In the genomic region with DNA sequence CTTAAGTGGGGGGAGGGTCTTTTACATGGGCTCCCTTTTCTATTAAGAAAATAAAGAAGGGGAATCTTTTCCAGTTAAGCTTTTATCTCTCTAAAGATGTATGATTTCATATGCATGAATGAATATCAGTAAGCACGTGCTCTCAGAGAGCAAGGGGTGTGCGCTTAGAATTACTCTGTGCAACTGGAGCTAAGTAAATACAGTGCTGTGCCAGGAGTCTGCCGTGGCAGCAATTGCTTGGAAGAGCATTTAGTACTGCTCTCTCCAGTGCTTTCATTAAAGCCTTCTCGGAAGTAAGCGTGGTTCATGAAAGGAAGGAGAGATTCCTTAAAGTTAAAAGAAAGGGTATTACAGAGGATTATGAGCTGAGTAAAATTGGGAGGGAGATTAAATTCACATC, we compare ENCODE assay signal across 26 mouse cellular contexts. TPM values are rescaled to one million over a fixed set of nuclear protein-coding genes. Genes with fewer than 3 reads are reported as not detected.
A peak's percentile ranks its signal among the peaks of the same experiment; 100 is the strongest.
DNase-seq lines count a peak whose midpoint lies in the region; ATAC-seq and TF ChIP-seq lines count a peak whose summit lies in the region.
"Had no signal": no experiment of that assay in that cellular context is flagged by ENCODE, and none has a peak within 500 bp of the region (broad histone marks: within the 10 kb centered on the region; RNA-seq: fewer than 3 reads in every experiment).

No protein-coding gene starts in this region.

- no peaks in the 10 kb centered on the region for H3K36me3 ChIP-seq in forebrain, embryonic 14.5 days (ENCODE audit: control insufficient read depth, insufficient read depth, low read length)
- no peaks in the 10 kb centered on the region for H3K36me3 ChIP-seq in forebrain, embryonic 11.5 days (ENCODE audit: control insufficient read depth, insufficient read depth, low read length)
- H3K36me3 ChIP-seq in lung, embryonic 16.5 days (ENCODE audit: control insufficient read depth, insufficient read depth, low read length), result no peaks in the 10 kb centered on the region
- H3K36me3 ChIP-seq in forebrain, embryonic 16.5 days (ENCODE audit: control insufficient read depth, insufficient read depth), result no peaks in the 10 kb centered on the region
- H3K36me3 ChIP-seq in stomach, postnatal 0 days (ENCODE audit: control insufficient read depth, insufficient read depth, low read length), result no peaks in the 10 kb centered on the region
- H3K36me3 ChIP-seq in thymus, adult 2 months (ENCODE audit: control insufficient read depth, insufficient read depth, low read length), result no peaks in the 10 kb centered on the region
- H3K36me3 ChIP-seq: embryonic facial prominence, embryonic 12.5 days; heart, embryonic 15.5 days; hindbrain, embryonic 15.5 days; intestine, embryonic 15.5 days; limb, embryonic 13.5 days; liver, embryonic 13.5 days; lung, embryonic 15.5 days; neural tube, embryonic 15.5 days; stomach, embryonic 15.5 days had no signal

- no peak overlapping the region for H3K4me3 ChIP-seq in forebrain, embryonic 14.5 days (ENCODE audit: low read depth, low read length)
- no peak overlapping the region for H3K4me3 ChIP-seq in forebrain, embryonic 11.5 days (ENCODE audit: low read depth, low read length)
- no peak overlapping the region for H3K4me3 ChIP-seq in lung, embryonic 16.5 days (ENCODE audit: low read length)
- H3K4me3 ChIP-seq in forebrain, embryonic 16.5 days (replicated peaks; ENCODE audit: low read length), result no peak overlapping the region
- no peak overlapping the region for H3K4me3 ChIP-seq in stomach, postnatal 0 days (ENCODE audit: low read depth, low read length)
- H3K4me3 ChIP-seq in thymus, adult 2 months (ENCODE audit: control insufficient read depth, insufficient read depth, low read length), result no peak overlapping the region
- H3K4me3 ChIP-seq: embryonic facial prominence, embryonic 12.5 days; erythroblast, embryonic 14.5 days; gastrocnemius, adult 2 months; heart, embryonic 15.5 days; hindbrain, embryonic 15.5 days; intestine, embryonic 15.5 days; limb, embryonic 13.5 days; liver, embryonic 13.5 days; lung, embryonic 15.5 days; neural tube, embryonic 15.5 days; stomach, embryonic 15.5 days had no signal

- TF ChIP-seq CTCF in stomach, postnatal 0 days (IDR thresholded peaks at IDR 0.05; ENCODE audit: low read depth), result no peak
- TF ChIP-seq CTCF in thymus, adult 2 months (IDR thresholded peaks at IDR 0.05; ENCODE audit: borderline replicate concordance, control insufficient read depth, extremely low read depth, insufficient read depth, low read length, poor library complexity), result no peak

- no peak overlapping the region for H3K9ac ChIP-seq in forebrain, embryonic 14.5 days (ENCODE audit: low read length)
- no peak overlapping the region for H3K9ac ChIP-seq in forebrain, embryonic 11.5 days (ENCODE audit: low read length)
- no peak overlapping the region for H3K9ac ChIP-seq in lung, embryonic 16.5 days (ENCODE audit: low read length)
- no peak overlapping the region for H3K9ac ChIP-seq in forebrain, embryonic 16.5 days (replicated peaks; ENCODE audit: low read depth, low read length)
- H3K9ac ChIP-seq in stomach, postnatal 0 days (ENCODE audit: low read length), result no peak overlapping the region
- H3K9ac ChIP-seq: embryonic facial prominence, embryonic 12.5 days; heart, embryonic 15.5 days; hindbrain, embryonic 15.5 days; intestine, embryonic 15.5 days; limb, embryonic 13.5 days; liver, embryonic 13.5 days; lung, embryonic 15.5 days; neural tube, embryonic 15.5 days; stomach, embryonic 15.5 days had no signal

- H3K4me1 ChIP-seq in forebrain, embryonic 14.5 days (ENCODE audit: control insufficient read depth, insufficient read depth, low read length), result peaks cover 13% of the 10 kb centered on the region; the same call in 1 of the 2 replicates
- 0 out of 2 replicates have a peak, but pooled peaks cover 2% of the 10 kb centered on the region for H3K4me1 ChIP-seq in forebrain, embryonic 11.5 days (replicated peaks; ENCODE audit: control insufficient read depth, insufficient read depth, low read length)
- H3K4me1 ChIP-seq in lung, embryonic 16.5 days (replicated peaks; ENCODE audit: control insufficient read depth, insufficient read depth, low read length), result no peaks in the 10 kb centered on the region
- H3K4me1 ChIP-seq in forebrain, embryonic 16.5 days (replicated peaks; ENCODE audit: control insufficient read depth, insufficient read depth, low read length), result peaks cover 4% of the 10 kb centered on the region
- H3K4me1 ChIP-seq in stomach, postnatal 0 days (replicated peaks; ENCODE audit: control insufficient read depth, insufficient read depth), result no peaks in the 10 kb centered on the region
- no peaks in the 10 kb centered on the region; the same call in 1 of the 2 replicates for H3K4me1 ChIP-seq in thymus, adult 2 months (replicated peaks; ENCODE audit: control insufficient read depth, insufficient read depth, low read length)
- H3K4me1 ChIP-seq: heart, embryonic 15.5 days; intestine, embryonic 15.5 days; liver, embryonic 13.5 days; neural tube, embryonic 15.5 days; stomach, embryonic 15.5 days had no signal

- H3K4me2 ChIP-seq in forebrain, embryonic 14.5 days (ENCODE audit: low read length), result no peak overlapping the region
- no peak overlapping the region for H3K4me2 ChIP-seq in forebrain, embryonic 11.5 days (ENCODE audit: low read depth, low read length, severe bottlenecking)
- no peak overlapping the region for H3K4me2 ChIP-seq in lung, embryonic 16.5 days (ENCODE audit: low read depth, low read length)
- H3K4me2 ChIP-seq in forebrain, embryonic 16.5 days (ENCODE audit: low read length), result no peak overlapping the region
- no peak overlapping the region for H3K4me2 ChIP-seq in stomach, postnatal 0 days (replicated peaks; ENCODE audit: low read depth)
- H3K4me2 ChIP-seq: embryonic facial prominence, embryonic 12.5 days; heart, embryonic 15.5 days; hindbrain, embryonic 15.5 days; intestine, embryonic 15.5 days; limb, embryonic 13.5 days; liver, embryonic 13.5 days; lung, embryonic 15.5 days; neural tube, embryonic 15.5 days; stomach, embryonic 15.5 days had no signal

- no peak for TF ChIP-seq EP300 in stomach, postnatal 0 days (optimal IDR thresholded peaks at IDR 0.05)

- peak; percentile 71 for DNase-seq in forebrain, embryonic 14.5 days (ENCODE audit: low spot score)
- no peak for DNase-seq in forebrain, embryonic 11.5 days (ENCODE audit: low spot score)
- DNase-seq in lung, postnatal 14 days, result no peak
- peak; percentile 34 for DNase-seq in stomach, postnatal 0 days (ENCODE audit: low spot score)
- no peak for DNase-seq in thymus, adult 2 months
- DNase-seq: adrenal gland, postnatal 36 days; cerebellum, adult 11-12 months; cerebellum, postnatal 10 days; gastrocnemius, adult 2 months; heart, postnatal 4 days; kidney, postnatal 4 days; liver, embryonic 13.5 days; right cerebral cortex, adult 18-20 months; right cerebral cortex, postnatal 4 days had no signal

- no peak overlapping the region for H3K27ac ChIP-seq in forebrain, embryonic 14.5 days (ENCODE audit: low read depth, low read length)
- H3K27ac ChIP-seq in forebrain, embryonic 11.5 days (ENCODE audit: low read depth, low read length), result no peak overlapping the region
- H3K27ac ChIP-seq in lung, embryonic 16.5 days (ENCODE audit: low read length), result no peak overlapping the region
- H3K27ac ChIP-seq in forebrain, embryonic 16.5 days (ENCODE audit: low read length), result no peak overlapping the region
- no peak overlapping the region for H3K27ac ChIP-seq in stomach, postnatal 0 days (replicated peaks)
- no peak overlapping the region for H3K27ac ChIP-seq in thymus, adult 2 months (ENCODE audit: control insufficient read depth, insufficient read depth, low read length)
- H3K27ac ChIP-seq: embryonic facial prominence, embryonic 12.5 days; gastrocnemius, adult 2 months; heart, embryonic 15.5 days; hindbrain, embryonic 15.5 days; intestine, embryonic 15.5 days; limb, embryonic 13.5 days; liver, embryonic 13.5 days; lung, embryonic 15.5 days; neural tube, embryonic 15.5 days; stomach, embryonic 15.5 days had no signal

- H3K27me3 ChIP-seq in forebrain, embryonic 14.5 days (replicated peaks; ENCODE audit: control insufficient read depth, insufficient read depth, low read length), result no peaks in the 10 kb centered on the region
- no peaks in the 10 kb centered on the region for H3K27me3 ChIP-seq in forebrain, embryonic 11.5 days (ENCODE audit: control insufficient read depth, insufficient read depth, low read length)
- no peaks in the 10 kb centered on the region for H3K27me3 ChIP-seq in lung, embryonic 16.5 days (ENCODE audit: control insufficient read depth, insufficient read depth, low read depth, low read length)
- no peaks in the 10 kb centered on the region for H3K27me3 ChIP-seq in forebrain, embryonic 16.5 days (replicated peaks; ENCODE audit: control insufficient read depth, insufficient read depth, low read length)
- H3K27me3 ChIP-seq in stomach, postnatal 0 days (ENCODE audit: control insufficient read depth, insufficient read depth, low read length), result no peaks in the 10 kb centered on the region
- no peaks in the 10 kb centered on the region for H3K27me3 ChIP-seq in thymus, adult 2 months (ENCODE audit: control insufficient read depth, insufficient read depth, low read length)
- H3K27me3 ChIP-seq: embryonic facial prominence, embryonic 12.5 days; heart, embryonic 15.5 days; hindbrain, embryonic 15.5 days; intestine, embryonic 15.5 days; limb, embryonic 13.5 days; liver, embryonic 13.5 days; lung, embryonic 15.5 days; neural tube, embryonic 15.5 days had no signal

- 15% methylated on average over 5 of the region's 5 CpGs for WGBS in forebrain, embryonic 14.5 days
- WGBS in forebrain, embryonic 11.5 days, result 45% methylated on average over 5 of the region's 5 CpGs
- 33% methylated on average over 5 of the region's 5 CpGs for WGBS in lung, embryonic 16.5 days
- WGBS in forebrain, embryonic 16.5 days, result 14% methylated on average over 5 of the region's 5 CpGs
- 27% methylated on average over 5 of the region's 5 CpGs for WGBS in stomach, postnatal 0 days
- 87% methylated on average over 5 of the region's 5 CpGs for WGBS in thymus, adult 2 months

- no peaks in the 10 kb centered on the region for H3K9me3 ChIP-seq in forebrain, embryonic 14.5 days (replicated peaks; ENCODE audit: control insufficient read depth, low read length)
- H3K9me3 ChIP-seq in forebrain, embryonic 11.5 days (ENCODE audit: control insufficient read depth, low read length), result no peaks in the 10 kb centered on the region
- H3K9me3 ChIP-seq in lung, embryonic 16.5 days (ENCODE audit: control insufficient read depth, low read length), result no peaks in the 10 kb centered on the region
- H3K9me3 ChIP-seq in forebrain, embryonic 16.5 days (ENCODE audit: control insufficient read depth, low read length), result no peaks in the 10 kb centered on the region
- no peaks in the 10 kb centered on the region for H3K9me3 ChIP-seq in stomach, postnatal 0 days (ENCODE audit: control insufficient read depth, low read length)
- H3K9me3 ChIP-seq: embryonic facial prominence, embryonic 12.5 days; heart, embryonic 15.5 days; hindbrain, embryonic 15.5 days; intestine, embryonic 15.5 days; limb, embryonic 13.5 days; liver, embryonic 13.5 days; lung, embryonic 15.5 days; neural tube, embryonic 15.5 days; stomach, embryonic 15.5 days had no signal

- no peak for TF ChIP-seq POLR2A in thymus, adult 2 months (IDR thresholded peaks at IDR 0.05; ENCODE audit: control insufficient read depth, extremely low read depth, insufficient read depth, low read length, poor library complexity)

- no peak for ATAC-seq in forebrain, embryonic 14.5 days
- ATAC-seq in forebrain, embryonic 11.5 days (replicated peaks; ENCODE audit: low FRiP score), result no peak
- ATAC-seq in lung, embryonic 16.5 days (ENCODE audit: low read depth), result peak; percentile 64; the same call in 1 of the 2 replicates
- peak; percentile 83 for ATAC-seq in forebrain, embryonic 16.5 days
- ATAC-seq in stomach, postnatal 0 days (ENCODE audit: low FRiP score, low TSS enrichment), result no peak
- ATAC-seq: CD4-positive, CD25-positive, alpha-beta regulatory T cell, adult 4 months; intestine, embryonic 15.5 days had no signal

RNA-seq across cellular contexts. Expression of a gene that starts 54.5 kb away (rescaled TPM):
- 8.5 and 9.4 TPM in 2 replicates for polyA plus RNA-seq in forebrain, embryonic 14.5 days (2014; fragmentation: Nextera tagmentation; extraction: Ambion mirVana)
- 36.2 and 39.0 TPM in 2 replicates for polyA plus RNA-seq in forebrain, embryonic 11.5 days (2014; fragmentation: Nextera tagmentation; extraction: Ambion mirVana)
- 5.8 and 6.1 TPM in 2 replicates for polyA plus RNA-seq in lung, embryonic 16.5 days (2015; fragmentation: Nextera tagmentation; extraction: Ambion mirVana)
- 11.9 and 14.8 TPM in 2 replicates for polyA plus RNA-seq in forebrain, embryonic 16.5 days (2015; fragmentation: Nextera tagmentation; extraction: Ambion mirVana)
- 3.2 and 5.3 TPM in 2 replicates for polyA plus RNA-seq in stomach, postnatal 0 days (2015; fragmentation: Nextera tagmentation; extraction: Ambion mirVana)
- 0.87 and 0.96 TPM in 2 replicates for polyA plus RNA-seq in thymus, adult 2 months (2012; rRNA removed)
- polyA plus RNA-seq: CD4-positive, CD25-positive, alpha-beta regulatory T cell, adult 4 months had no signal

Comparison
In these comparisons a context has a peak if more than half of its experiments do, and no peak if none do; other contexts are left out.
1. ATAC-seq: peak in lung, embryonic 16.5 days (single experiment) and forebrain, embryonic 16.5 days (single experiment); none in forebrain, embryonic 14.5 days (single experiment), forebrain, embryonic 11.5 days (single experiment) and stomach, postnatal 0 days (single experiment).
2. DNase-seq: peak in forebrain, embryonic 14.5 days (single experiment) and stomach, postnatal 0 days (single experiment); none in forebrain, embryonic 11.5 days (single experiment), lung, postnatal 14 days (single experiment) and thymus, adult 2 months (single experiment).